Mouse (Mus musculus) testis, adult 2 months (tissue): ENCODE data around the gene Cutal.
A peak's percentile ranks its signal among the peaks of the same experiment; 100 is the strongest.

Source experiments
- CTCF ChIP-seq: fragments of 200-500 bp; IDR thresholded peaks from 2 replicates; pipeline ENCODE4 v1.5.1; 2012; ENCODE audit warnings: low read depth, mild to moderate bottlenecking, inconsistent platforms, low read length, moderate library complexity; ENCODE audit not compliant: control insufficient read depth, insufficient read depth, insufficient replicate concordance
- POLR2A ChIP-seq: fragments of 200-500 bp; IDR thresholded peaks from 2 replicates; pipeline ENCODE4 v1.6.1; 2012; ENCODE audit warnings: low read depth, mild to moderate bottlenecking, inconsistent platforms, low read length, moderate library complexity; ENCODE audit not compliant: control insufficient read depth

DNA sequence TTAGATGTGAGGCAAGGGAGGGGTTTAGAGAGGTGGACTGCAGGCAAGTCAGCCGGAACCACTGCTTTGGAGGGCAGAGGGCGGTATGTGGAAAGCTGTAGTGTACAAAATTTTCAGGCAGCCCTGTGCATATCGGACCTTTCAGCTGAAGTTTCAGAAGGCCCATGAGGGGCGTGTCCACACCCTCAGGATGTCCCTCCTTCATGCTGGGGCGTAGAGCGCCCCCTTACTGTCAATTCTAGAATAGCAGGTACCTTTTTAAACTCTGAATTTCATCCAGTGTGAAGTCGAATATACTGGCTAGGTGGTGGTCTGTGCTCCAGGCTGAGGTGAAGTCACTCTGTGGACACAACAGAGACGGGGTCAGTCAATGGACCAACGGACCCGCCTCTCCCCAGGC is 23.6 kb downstream of the Cutal start:
- TF ChIP-seq CTCF (peak; percentile 67; the same call in 1 of the 2 replicates), POLR2A (no peak)
